Mouse (Mus musculus) gastrocnemius, postnatal 10 days (tissue): ENCODE data around the gene Cma2. TPM values are rescaled to one million over a fixed set of nuclear protein-coding genes. Genes with fewer than 3 reads are reported as not detected.
"Not testable (repeated sequence)": the region's sequence is repeated elsewhere in the genome, so short reads cannot be mapped to it uniquely, and the experiment has no call there.

Experiments
- DNase-seq: peaks from one replicate; pipeline ENCODE4 v3.0.0; 2021; ENCODE audit warnings: mixed read lengths
- long read RNA-seq, 2 experiments: library from polyadenylated mRNA; stranded (forward); transcript quantifications; one replicate each; pipeline ENCODE4 v2.0.0; 2021
- total RNA-seq, 2 experiments: library from RNA; stranded (reverse); gene quantifications; 2 replicates each; pipeline ENCODE4 v1.2.3; 2021

Cma2 gene
- 1 to 10 TPM in 1 of 2 experiments, under 1 TPM in 1; 0.65 to 1.5 TPM for total RNA-seq
- long read RNA-seq, experiment 1: 0 reads
- long read RNA-seq, experiment 2: 0 reads

DNA sequence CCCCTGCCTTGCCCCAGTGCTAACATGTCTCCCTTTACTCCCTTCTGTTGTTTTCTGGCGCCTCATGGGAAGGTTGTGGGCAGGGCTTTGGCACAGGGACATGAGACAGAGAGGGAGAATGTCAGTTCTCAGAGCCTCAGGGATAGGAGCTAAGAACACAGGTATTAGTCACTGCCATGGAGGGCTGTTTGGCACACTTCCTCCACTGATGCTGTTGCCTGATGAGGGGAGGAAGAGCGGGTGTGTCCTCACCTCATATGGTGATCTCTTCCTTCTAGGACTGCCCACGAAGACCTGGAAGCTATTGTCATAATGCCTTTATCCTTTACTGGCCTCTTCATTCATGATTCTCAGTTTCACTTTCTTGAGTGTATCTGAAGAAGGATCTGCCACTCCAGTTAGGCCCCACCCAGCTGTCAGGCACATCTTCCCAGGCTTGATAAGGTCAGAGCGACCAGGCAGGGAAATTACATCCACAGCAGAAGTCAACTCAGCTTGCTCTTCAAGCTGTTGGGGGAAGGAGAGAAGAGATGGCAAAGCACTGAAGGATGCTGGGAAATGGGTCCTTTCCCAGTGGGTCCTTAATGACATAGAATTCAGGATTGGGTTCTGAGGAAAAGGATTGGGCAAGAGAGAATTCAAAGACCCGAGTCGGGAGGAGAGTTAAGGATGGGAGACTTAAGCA, at the start of gene Cma2:
Gene Cma2 (plus strand): TSS at position 635 of the 685 bp plus-strand sequence.
- no peak for DNase-seq

DNA sequence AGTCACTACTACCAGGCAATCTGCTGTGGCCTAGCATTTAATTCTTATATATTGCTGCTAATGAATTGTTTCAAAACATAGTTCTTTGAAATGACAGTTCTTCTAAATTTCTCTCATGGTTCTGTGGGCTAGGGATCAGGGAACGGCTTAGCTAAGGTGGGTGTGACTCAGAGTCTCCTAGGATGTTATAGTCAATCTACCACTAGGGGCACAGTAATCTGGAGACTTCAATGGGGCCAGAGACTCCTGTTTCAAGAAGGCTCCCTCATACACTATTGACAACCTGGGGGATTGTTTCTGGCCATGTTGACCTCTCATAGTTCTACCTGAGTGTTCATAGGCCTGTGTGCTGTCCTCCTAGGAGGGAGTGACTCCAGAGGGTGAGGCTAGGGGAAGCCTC, 45.3 kb upstream of the Cma2 start:
- no peak for DNase-seq

DNA sequence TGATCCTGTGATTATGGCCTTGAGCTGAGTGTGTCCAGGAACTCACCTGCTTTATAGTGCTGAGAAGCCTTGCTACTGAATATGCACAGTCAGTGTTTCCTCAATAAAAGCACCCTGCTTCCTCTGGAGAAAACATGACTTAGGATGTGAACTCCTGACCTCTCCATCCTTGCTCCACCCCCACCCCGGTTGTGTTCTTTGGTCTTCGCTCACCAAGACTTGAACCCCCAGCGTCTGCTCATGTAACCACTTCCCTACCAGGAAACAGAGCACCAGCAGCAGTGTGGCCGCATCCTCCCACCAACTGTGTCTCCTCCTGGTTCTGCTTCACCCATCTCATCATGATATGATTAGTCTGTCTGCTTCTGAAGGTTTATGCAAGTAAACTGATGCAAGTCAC, 37.4 kb upstream of the Cma2 start:
- DNase-seq: no peak

DNA sequence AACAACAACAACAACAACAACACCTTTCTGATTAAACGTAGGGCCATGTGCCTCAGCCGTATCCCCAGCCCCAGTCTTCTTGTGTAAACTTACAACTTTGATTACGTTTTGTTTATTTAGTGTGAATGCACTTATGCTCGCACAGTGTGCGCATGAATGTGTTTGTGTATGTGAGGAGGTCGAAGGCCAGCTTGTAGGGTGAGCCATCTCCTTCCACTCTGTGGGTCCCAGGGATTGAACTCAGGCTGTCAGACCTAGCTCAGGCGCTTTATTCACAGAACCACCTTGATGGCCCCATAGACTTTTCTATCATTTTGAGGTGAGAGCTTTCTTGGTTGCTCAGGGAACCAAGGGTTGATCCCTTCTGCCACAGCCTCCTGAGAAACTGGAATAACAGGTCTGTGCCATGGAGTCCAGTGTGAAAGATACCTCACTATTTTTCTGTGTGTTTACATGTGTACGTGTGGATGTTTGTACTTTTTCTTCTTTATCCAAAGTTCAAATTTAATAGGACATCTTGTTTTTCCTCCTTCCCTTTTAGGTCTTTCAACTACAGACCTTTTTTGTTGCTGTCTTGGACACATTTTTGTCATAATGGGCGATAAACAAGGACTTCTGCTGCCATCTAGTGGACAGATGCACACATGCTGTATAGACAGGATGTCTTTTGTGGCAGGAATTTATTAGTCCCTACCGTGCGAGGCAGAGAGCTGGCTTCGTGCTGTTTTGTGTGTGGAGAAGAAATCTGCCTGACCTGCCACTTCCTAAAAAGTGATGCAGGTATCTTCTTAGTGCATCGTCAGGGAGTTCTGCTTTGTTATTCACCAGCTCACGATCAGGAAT, 32.3 kb upstream of the Cma2 start:
- peak; percentile 66 for DNase-seq

DNA sequence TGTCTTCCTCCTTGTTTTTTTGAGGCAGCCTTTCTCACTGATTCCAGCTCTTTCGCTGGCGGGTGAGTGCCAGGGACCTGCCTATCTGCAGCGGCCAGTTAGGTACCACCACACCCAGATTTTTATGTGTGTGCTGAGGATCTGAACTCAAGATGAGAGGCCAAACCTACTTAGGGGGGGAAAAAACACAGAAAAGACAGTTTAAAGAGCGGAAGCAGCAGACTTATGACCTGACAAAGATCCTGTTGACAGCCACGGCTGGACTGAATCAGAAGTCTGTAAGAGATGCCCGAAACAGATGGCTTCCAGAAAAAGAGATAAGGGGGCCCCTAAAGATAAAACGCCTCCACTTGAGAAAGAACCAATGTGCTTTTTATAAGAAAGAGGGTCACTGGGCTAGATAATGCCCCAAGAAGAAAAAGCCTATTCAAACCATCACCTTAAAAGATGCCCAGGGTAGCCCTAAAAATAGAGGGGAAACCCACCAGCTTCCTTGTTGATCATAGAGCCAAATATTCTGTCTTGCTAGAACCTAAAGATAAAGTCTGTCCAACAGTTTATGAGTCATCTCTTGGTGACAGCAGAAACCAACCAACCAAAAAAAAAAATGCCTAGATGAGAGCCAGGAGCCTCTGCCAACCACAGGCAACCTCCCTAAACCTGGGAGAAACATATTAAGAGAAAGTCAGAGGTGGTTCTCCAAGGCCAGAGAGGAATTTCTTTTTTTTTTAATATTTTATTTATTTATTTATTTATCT, 28.1 kb upstream of the Cma2 start:
- DNase-seq: no peak

DNA sequence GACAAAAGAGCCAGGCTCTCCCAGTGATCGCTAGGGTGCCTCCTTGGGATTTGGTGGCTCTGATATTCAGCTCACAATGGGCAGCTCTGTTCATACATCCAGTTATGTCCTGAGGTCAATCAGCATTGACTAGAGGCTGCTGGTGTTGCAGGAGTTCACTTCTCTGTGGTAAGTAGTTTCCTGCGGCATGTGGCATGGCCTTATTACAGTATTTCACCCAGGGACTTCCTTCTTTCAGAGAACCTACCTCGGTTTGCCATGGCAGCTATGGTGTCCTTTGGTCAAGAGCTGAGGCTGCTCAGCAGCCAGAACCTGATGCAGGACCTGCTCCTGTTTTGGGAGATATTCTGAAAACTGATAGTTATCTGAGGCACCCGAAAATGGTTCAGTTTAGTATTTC, 23.9 kb upstream of the Cma2 start:
- no peak for DNase-seq

DNA sequence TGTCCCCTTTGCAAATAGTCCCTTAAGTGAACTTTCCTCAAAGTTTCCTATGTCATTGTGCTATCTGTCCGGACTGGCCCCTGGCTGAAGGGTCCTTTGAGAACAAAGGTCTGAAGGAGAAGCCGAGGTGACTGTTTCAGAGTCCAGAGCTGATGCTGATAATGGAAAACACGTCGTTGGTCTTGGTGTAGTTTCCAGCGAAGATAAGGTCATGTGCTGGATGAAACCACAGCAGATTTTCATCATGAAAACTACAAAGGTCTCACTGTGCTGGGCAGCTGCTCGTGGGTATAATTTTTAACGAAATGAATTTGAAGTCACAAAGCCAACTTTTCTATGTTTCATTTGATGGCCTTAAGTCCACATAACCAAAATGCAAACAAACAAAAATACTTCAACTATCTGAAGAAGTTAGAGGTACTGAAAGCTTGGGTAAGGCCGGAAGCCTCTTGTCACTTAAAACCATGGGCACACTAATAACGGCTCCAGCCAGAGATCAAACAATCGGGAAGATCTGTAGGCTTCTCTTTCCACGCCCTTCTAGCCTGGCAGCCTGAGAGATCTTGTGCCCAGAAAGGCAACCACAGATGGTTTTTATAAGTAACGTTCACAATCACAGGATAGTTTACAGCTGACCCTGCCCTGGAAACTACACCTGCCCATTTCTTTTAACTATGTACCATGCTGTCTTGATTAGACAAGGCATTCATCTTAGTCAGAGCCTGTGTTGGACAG, 21.4 kb upstream of the Cma2 start:
- DNase-seq: no peak

DNA sequence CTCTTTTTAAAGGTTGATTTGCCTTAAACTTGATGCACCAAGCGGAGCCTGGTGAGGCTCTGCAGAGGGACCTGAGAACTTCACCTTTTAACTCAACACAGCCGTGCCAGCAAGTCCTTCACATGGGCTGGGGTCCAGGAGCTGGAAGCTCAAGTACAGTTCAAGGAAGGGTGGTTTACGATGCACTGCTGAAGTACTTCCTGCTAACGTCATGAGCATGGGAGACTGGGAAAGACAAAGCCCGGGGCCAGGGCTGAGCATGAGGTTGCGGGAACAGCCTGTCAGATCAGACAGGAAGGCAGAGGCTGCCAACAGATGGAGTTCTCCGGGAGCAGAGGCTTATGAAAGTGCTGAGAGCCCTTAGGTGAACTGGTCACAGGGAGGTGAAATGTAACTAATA, 17.2 kb upstream of the Cma2 start:
- no peak for DNase-seq

DNA sequence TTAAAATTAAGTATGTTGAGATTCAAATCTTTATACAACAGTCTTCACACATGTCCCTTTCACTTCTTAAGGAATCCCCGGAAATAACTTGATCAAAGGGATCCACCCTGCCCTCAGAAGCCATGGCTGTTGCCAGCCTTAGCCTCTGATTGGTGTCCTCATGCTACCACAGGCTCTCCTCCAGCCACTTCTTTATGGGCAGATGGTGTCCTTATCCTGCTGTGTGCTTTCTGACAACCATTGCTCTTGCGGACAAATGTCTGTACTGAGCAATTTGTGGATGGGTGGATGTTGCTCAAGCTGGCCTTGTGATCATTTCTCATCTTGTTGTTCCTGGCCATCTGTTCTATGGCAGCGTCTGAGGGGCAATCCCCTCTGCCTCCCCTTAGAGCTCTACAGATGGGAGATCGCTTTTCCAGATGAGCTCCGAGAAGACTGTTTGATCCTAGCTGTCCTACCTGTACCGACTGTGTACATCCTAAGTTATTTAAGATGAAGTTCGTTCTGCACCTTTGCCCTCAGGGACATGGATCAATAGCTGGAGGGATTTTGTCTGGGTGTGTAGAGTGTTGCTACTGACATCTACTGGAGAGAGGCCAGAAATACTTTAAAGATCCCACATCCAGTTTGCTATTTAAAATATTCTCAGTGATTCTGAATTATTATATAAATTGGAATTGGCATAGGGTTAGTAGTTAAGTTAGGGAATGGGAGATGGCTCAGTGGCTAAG, 10.5 kb upstream of the Cma2 start:
- no peak for DNase-seq

DNA sequence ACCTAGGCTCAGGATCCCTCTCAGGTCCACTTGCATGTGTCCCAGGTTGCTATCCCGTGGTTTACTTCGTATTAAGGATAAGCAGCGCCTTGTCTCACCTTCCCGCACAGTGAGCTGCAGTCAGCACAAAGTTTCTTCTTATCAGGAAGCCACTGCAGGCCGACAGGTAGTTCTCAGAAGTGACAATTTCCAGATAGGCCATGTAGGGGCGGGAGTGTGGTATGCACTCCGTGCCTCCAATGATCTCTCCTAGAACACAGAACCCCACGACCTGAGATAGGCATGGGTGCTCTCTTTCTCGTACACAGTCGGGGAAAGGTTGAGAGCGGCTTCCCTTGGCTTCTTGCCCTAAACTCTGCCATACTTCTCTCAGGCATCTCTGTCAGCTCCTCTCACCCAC, 7.2 kb upstream of the Cma2 start:
- no peak for DNase-seq

DNA sequence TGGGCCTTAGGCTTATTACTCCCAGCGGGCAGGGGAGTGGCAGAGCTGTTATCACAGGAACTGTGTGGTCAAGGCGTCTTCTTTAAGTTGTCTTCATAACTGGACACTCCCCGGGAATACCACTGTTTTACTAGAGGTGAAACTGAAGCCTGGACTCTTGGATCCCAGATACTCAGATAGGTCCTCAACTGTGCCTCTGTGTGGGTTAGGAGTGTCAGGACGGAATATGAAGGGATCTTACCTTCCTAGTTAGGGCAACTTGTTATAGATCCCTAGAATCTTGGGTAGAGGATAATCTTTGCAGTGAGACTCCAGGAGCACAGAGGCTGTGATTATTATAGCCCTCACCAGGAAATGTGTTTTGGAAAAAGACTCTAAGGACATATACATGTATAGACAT, 6.2 kb upstream of the Cma2 start, which contains the start of gene Cma1:
Gene Cma1 (minus strand): TSS at position 101 of the 400 bp plus-strand sequence.
- DNase-seq: no peak

DNA sequence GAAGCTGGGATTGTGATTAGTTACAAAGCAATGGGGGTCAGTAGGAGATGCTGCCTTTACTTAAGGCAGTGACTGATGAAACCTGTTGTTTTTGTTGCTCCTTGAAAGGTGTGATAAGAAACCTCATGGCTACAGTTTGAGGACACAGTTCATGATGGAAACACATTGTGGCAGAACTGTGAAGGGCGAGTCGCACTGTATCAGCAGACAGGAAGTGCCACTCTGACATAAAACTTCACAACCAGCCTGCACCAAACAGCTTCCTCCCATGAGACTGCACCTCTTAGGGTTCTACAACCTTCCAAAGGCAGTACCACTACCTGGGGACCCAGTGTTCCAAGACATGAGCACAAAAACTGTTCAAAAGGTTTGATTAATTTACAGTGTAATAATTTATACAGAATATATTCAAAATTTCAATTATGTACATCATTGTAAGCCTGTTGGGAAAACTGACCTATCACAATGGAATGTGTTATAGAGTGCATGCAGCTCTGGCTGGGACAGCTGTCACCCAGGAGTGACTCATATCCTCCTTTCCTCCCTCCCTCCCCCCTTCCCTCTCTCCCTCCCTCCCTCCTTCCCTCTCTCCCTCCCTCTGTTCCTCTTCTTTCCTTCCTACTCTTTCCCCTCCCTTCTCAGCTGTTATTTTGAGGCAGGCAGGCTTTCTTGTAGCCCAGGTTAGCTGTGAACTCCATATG, 4.4 kb upstream of the Cma2 start:
- DNase-seq: no peak

DNA sequence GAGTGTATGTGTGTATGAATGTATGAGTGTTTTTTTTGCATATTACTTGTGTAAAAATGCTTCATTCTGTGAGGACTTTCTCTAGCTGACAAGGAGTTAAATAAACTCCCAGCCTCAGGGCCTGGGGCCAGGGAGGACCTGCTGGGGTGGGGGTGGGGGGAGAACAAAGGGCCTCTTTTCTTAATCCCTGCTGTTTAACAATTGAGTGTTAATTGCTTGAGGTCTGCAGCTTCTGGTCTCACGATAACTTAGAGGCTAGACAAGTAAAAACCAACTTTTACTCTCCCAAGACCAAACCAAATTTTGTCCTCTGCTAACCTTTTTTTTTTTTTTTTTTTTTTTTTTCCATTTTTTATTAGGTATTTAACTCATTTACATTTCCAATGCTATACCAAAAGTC, 12.5 kb downstream of the Cma2 start:
- no peak for DNase-seq

DNA sequence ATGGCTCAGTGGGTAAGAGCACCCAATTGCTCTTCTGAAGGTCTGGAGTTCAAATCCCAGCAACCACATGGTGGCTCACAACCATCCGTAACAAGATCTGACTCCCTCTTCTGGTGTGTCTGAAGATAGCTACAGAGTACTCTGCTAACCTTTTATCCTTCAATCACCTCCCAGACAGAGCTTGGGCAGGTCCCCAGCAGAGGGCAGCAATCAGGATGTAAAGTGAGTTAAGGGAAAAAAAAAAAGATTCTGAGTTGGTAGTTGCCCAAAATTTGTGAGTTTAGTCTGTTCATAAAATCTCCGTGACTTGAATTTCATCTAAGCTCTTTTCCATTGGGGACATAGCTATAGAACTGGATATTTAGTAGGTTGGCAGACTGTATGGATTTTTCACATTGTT, 13.1 kb downstream of the Cma2 start:
- not testable (repeated sequence) for DNase-seq

DNA sequence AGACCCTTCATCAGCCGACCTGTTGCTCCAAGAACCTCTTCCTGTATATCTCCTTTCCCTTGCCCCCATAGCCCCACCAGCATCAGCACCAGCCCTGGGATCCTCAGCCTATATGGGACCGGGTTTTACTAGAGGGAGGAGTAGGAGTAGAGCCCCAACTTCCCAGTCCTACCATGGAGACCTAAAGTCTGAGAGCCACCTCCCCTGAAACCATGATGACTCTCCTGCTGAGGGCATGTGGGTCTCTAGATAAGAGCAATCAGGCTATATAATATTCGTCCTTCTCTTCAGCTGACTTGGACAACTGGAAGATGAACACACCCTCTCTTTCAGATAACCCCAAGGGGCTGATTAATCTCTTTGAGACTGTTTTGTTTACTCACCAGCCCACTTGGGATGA, 36.7 kb downstream of the Cma2 start:
- not testable (repeated sequence) for DNase-seq

DNA sequence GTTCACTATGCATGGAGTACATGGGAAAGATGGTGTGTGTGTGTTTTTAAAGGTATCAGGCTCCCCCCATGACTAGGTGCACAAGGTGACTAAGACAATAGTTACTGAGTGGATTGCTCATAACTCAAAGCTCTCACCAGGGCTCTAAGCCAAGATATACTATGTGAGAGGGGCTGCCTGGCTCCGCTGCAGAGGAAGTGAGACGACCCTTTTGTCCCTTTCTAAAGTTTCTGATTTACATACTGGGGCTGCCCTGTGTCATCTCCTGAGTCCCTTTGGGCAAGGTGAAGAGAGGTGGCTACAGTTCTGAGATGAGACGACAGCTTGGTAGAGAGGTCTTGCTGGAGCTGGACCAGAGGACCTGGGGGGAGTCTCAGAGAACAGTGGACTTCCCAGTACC, 62.4 kb downstream of the Cma2 start:
- DNase-seq: no peak

DNA sequence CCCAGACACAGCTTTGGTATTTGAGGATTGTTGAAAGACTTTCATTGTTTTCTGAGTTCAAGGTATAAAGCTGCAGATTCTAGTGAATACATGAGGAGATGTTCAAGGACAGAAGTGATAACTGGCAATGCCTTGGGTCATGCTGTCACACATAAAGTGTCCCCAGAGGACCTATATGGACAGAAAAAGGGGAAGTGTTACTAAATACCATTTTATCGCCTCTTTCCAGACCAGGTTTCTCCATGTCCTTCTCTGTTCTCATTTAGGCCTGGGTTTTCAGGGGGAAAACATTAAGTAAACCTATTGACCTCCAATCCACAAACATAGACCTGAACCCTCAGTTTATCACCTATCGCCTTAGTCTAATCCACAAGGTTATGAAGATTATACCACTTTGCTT, 63.1 kb downstream of the Cma2 start:
- no peak for DNase-seq

DNA sequence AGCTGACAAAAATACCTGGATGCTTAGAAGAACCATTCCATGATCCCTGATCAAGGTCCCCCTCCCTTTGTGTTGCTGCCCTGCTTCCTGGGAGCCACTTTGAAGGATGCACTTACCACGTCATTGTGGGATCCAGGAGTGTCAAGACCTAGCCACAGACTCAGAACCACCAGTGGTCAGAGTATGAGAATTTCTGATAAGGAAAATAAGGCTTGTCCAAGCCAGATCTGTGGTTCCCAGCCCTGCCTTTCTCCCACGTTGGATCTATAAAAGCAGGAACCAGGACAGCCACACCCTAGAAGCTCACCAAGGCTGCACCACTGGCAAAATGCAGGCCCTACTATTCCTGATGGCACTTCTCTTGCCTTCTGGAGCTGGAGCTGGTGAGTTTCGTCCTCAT, 66.9 kb downstream of the Cma2 start, which contains the start of gene Mcpt1:
Gene Mcpt1 (plus strand): TSS at position 301 of the 400 bp plus-strand sequence.
- not testable (repeated sequence) for DNase-seq

DNA sequence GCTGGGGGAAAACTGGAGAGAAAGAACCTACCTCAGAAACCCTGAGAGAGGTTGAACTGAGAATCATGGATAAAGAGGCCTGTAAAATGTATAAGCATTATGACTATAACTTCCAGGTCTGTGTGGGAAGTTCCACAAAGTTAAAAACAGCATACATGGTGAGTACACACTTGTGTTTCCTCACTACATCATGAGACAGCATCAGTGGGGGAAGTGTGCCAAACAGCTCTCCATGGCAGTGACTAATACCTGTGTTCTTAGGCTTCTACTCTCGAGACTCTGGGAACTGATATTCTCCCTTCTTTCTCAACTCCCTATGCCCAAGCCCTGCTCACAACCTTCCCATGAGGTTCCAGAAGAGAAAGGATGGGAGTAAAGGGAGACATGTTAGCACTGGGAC, 68.7 kb downstream of the Cma2 start:
- DNase-seq: no peak

DNA sequence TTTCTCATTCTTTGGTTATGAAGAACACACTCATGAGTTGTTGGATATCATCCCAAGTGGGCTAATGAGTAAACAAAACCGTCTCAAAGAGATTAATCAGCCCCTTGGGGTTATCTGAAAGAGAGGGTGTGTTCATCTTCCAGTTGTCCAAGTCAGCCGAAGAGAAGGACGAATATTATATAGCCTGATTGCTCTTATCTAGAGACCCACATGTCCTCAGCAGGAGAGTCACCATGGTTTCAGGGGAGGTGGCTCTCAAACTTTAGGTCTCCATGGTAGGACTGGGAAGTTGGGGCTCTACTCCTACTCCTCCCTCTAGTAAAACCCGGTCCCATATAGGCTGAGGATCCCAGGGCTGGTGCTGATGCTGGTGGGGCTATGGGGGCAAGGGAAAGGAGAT, 70.5 kb downstream of the Cma2 start:
- not testable (repeated sequence) for DNase-seq
